Mouse (Mus musculus): Measurements from ENCODE around the gene Scin.

Gene Scin

DNA sequence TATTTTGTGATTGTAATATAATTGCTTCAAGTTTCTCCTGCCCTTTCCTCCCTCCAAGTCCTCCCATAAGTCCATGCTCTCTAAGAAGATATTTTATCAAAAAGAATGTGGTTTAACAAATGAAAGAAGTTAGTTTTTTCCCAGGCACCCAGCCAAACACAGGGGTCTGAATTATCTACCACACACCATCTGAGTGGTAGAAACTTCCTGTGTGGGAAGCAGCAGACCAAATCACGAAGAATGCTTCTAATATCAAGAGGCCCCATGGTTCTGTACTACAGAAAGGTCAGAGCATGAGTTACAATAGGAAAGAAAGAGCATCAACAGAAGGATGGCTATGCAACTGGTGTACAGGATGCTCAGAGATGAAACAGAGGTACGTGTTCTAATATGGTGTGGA, 25.9 kb downstream of the Scin start:
- DNase-seq (ENCODE audit: low spot score in 2 of 2), result no peak

DNA sequence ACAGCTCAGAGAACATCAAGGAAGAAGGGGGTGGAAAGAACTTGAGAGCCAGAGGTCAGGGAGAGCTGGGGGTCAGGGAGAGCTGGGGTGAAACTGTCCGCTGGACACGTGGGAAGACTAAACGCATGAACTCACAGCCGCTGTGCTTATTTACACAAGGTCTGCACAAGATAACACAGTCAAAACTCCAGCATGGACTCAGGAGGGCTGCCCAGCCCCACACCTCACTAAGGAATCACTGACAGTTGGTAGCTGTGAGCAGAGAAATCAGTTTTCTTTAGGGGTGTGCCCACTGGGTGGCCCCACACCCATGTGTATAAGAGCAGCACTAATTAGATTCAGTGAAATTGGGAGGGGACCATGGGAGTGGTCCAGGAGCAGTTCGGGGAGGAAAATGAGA, 27.2 kb downstream of the Scin start:
- no peak for DNase-seq (ENCODE audit: low spot score in 2 of 2)

DNA sequence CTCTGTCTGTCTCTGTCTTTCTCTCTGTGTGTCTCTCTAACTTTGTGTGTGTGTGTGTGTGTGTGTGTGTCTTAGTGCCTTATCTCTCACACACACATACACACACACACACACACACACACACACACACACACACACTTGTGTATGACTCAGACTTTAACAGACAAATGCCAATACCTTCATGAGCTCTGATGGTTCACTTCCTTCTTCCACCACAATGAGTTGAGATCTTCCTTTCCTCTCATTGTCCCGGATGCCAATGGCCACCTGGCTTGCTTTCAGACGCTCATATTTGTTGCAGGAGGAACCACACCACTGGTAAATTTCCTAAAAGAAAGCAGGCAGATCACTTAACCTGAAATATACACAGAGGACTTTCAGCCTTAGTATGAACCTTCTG, 29.3 kb downstream of the Scin start:
- DNase-seq (ENCODE audit: low spot score in 2 of 2), result no peak

DNA sequence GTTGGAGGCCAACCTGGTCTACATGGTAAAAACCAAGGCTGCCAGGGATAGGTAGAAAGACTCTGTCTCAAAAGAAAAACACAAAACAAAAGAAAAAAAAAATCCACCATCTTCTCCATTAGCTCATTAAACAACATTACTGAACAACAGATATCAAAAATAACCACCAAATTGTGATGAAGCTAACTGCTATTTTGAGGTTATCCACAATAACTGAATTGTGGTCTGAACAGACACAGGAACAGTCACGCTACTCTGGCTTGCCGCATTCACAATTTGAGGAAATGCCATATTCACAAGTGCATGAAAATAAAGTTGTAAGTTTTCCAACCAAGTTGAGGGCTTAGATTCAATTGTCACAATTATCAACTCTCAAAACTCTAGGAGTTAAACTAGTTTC, 31.7 kb downstream of the Scin start:
- no peak for DNase-seq (ENCODE audit: low spot score in 2 of 2)

DNA sequence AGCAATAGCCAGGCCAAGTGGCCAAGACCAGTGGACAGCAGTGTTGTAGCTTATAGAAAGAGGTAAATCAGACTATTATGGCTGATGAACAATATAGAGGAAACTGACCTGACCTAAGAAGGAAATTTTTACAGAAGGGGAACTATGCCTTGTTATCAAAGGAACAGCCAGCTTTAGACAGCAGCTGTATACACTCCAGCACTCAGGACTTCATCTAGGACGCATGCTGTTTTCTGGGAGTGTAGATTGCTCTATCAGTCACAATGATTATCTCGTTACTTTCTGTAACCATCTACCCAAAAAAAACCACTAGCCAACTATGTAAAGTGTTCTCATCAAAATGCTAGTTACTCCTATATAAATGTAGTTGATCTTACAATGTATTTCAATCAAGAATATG, 34.6 kb downstream of the Scin start:
- no peak for DNase-seq (ENCODE audit: low spot score in 2 of 2)

DNA sequence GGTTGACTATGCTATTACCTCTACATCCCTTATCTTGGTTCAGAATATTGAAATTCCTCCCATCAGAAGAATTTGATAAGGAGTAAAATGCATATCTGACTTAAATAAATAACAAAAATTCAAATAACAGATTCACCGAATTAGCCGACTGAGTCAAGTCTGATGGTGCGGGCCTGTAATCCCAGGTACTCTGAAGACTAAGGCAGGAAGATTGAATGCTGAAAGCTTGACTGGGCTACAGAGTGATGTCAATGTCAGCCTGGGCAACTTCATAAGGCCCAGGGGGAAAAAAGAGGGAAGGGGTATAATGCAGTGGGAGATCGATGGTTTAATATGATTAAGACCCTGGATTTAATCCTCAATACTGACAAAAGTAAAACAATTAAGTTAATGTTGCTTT, 36.6 kb downstream of the Scin start:
- no peak for DNase-seq (ENCODE audit: low spot score in 2 of 2)

DNA sequence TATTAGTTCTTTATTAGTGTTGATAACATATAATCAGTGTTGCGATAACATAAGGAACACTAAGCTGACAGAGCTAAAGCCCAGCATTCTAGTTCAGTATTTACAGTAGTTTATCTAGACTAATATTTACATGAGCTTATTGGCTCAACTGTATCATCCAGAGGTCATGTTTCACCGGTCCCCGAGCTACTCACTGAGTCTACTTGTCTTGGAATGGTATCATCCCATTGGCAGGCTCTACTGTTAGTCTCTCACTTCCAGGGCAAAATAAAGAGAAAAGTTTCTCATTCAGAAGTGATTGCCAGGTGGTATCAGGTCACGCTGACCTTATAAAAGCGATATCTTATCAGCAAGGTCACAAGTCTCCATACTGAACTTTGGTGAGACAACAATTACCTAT, 37.0 kb downstream of the Scin start:
- no peak for DNase-seq (ENCODE audit: low spot score in 2 of 2)

DNA sequence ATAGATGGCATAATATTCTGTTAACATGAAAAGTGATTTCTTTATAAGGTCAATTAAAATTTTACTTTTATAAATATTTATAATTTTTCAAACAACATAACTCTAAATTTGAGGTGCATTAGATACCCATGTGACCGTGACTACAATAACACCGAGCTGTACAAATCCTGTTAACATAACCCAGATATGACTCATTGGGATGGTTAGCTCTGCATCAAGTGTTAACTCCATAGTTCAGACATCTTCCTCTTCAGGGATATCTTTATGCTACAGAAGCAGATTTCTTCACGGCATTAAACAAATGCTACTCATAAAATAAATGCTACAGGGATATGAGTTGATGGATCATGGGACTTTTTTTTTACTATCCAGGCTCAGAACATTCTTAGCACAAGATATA, 37.6 kb downstream of the Scin start:
- DNase-seq (ENCODE audit: low spot score in 2 of 2), result no peak

DNA sequence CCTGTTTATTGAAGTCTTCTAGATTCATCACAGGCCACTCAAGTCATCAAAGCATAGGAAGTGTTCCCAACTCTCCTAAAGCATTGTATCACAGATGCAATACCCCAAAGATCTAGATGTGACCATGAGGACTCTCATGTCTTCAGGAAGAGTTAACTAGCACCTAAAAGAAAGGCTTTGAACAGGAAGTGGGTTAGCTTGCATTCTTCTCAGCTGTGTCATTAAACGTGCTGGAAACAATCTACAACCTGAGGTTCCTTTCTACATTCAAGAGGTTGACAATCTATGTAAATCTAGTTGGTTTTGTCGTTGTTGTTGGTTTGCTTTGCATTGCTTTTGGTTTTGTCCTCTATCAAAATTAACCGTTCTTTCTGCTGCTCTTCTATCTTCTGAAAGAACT, 44.0 kb downstream of the Scin start:
- no peak for DNase-seq (ENCODE audit: low spot score in 2 of 2)

DNA sequence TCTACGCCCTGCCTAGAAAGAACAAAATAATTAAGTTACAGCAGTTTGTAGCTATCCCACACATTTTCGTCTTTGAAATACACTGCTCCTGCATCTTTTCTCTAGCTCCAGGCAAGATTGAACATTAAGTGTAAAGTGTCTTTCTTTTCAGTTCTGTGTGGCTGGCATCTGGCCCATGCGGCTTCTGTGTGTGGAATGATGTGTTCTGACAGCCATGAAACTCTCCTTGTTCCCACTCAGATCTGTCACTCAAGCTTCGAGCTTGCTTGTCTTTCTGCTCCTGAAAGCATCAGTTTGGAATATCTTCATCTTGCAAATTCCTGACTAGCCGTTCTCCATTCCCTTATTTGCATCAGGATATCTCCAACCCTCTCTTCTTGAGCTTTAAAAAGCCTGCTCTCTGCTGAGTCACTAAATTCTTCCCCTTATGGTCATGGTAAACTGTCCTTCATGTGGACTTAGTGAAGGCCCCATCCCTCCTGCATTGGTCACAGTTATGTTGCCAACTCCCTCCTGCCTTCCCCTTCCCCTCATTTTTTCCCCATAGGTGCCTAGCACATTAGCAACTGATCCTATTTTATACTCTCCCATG, 48.2 kb downstream of the Scin start:
- peak; percentile 4 to 58 for DNase-seq (ENCODE audit: low spot score in 2 of 2)

DNA sequence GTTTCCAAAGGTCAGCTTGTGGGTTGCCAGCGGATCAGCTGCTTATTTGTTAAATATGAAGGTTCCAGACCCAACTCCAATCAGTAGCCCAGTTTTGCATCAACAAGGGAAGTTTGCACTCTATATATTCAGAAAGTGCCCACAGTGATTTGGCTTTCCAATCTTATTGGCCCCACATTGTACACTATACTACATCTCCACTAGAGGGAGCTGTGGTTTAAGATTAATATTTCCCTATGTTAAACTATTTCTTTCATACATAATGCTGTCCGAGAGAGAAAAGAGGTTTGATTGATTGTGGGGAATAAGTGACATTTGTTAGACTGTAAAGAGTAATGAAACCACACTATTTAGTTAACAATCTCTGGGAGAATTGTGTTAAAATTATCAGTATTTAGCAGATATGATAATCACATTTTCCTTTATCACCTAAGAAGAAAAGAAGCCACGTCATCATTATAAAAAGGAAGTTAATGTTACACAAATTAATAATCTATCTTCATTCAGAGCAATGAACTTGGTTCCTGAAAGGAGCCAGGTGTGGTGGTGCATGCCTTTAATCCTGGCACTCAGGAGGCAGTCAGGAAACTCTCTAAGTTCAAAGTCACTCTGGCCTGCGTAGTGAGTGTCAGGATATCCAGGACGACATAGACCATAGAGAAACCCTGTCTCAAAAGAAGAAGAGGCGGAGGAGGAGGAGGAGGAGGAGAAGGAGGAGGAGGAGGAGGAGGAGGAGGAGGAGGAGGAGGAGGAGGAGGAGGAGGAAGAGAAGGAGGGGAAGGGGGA, 51.4 kb downstream of the Scin start:
- no peak for DNase-seq (ENCODE audit: low spot score in 2 of 2)

DNA sequence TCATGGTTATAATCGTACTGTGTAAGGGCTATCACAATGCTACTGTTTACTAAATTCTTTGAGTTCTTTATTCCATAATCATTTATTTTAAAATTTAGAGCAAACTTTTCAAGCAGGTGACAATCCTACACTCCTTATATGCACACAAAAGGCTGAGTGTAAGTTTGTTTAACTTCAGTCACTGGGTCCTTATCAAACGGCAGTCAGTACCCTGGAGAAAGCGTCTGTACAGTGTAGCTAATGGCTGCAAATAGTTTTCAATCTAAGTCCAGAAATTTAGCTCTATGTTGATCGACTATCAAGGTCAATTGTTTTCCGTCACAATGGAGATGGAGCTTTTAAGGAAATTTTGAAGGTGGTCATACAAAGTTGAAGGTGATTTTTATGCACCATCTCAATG, 52.0 kb downstream of the Scin start:
- no peak for DNase-seq (ENCODE audit: low spot score in 2 of 2)

DNA sequence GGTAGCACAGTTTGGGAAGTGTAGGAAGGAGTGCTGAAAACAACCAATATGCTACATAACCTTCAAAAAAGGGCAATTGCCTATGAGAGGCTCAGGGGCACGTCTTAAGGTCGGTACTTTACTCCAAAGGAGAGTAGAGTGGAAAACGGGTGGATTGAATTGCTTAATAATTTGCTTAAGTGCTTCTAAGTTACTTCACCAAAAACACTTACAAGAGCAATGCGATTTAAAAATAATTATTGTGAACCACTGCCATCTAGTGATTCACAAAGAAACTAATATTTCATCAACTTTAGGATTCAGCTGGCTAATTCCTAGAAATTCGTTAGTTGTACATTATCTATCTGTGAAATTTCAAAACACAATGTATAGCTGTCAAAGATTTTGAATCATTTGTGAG, 60.4 kb downstream of the Scin start:
- DNase-seq (ENCODE audit: low spot score in 2 of 2), result no peak

DNA sequence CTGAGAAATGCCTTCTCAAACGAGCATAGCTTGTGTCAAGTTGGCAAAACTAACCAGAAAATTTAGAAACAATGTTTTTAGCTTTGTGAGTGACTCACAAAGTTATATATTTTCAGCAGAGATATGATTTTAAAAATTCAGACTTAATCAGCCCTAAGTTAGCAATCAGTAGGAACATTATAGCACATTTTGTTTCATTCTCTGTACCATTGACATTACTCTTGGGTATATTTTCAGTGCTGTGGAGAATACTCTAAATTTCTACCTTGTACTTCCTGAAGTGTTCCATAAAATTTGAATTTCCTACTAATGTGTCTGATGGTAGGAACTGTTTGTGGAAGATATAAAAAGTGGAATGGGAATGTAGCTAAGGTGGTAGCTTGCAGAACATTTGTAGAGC, 87.0 kb downstream of the Scin start:
- DNase-seq (ENCODE audit: low spot score in 2 of 2), result no peak

DNA sequence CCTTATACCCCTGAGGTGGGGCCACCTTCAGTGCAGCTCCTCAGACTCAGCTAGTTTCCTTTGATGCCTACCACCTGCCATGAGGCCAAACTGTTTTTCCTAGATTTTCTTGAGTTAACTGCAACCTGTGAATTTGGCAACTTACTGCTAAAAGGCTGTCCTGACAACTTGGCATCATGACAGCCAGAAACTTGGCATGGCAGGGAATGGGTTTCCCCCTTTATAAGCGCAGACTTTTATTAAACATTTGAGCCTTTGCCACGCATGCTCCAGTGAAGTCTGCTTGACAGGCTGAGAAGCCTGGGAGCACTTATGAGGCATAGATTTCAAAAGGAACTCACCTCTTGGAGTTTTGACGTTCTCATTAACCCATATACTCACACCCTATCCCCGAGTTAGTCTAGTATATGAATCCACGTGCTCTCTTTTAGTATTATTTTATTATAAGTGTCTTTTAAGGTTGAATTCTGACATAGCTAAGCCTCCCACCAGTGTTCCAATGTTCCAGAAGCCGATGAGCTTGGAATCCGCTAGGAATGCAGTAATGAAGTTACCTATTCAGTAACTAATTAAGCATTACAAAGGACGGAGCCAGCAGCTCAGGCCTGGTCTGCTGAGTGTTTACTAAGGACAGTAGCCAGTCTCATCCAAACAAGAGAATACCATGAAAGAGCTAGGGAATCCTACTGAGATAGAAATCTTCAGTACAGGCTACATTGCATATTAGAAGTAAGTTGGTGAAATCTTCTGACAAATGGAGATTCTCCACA, 90.0 kb downstream of the Scin start:
- no peak for DNase-seq (ENCODE audit: low spot score in 2 of 2)

DNA sequence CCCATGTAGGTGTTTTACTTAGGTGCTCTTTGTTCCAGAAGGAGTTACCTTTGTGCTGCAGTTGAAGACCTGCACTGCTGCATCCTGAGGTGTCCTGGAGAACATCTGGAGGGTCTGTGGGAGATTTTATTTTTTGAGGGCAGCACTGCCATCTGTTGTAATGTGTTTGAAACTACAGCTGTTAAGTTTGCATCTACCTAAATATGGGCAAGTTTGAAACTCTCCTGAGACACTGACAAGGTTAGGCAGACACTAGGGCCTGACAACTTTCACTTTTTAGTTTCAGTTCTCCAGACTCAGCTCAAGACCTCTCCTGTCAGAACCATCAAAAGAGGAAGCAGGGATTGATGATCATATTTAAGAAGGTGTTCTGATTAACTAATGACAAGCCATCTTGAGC, 94.0 kb downstream of the Scin start:
- DNase-seq (ENCODE audit: low spot score in 2 of 2), result no peak

DNA sequence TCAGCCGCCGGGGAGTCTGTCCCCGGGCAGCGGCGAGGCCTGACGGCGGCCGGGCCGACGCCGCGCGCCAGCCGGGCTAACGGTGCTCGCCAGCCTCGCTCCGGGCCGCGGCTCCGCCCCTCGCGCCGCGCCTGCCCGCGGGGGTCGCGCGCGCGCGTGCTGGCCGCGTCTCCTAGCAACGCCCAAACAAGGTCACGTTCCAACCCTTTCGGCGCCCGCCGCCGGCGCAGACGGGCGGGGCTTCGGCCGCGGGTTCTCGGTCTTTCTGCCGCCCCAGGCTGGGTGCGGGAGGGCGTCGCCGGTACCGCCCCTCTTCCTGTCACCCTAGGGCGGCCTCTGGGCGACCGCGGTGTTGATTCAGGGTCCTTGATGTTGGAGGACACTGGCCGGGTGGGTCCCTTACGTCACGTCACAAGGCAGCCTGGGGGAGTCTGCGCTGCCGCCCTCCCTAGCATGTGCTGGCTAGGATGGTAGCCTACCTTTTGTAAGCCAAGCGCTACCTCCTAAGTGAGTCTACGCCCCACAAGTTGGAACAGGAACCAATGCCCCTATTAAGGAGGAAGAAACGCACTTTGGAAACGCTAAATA, 96.1 kb downstream of the Scin start, which contains the start of gene Arl4a:
Arl4a (minus strand) TSS at position 150 of the 588 bp plus-strand sequence.
- DNase-seq (ENCODE audit: low spot score in 2 of 2), result peak; percentile 63 to 88

DNA sequence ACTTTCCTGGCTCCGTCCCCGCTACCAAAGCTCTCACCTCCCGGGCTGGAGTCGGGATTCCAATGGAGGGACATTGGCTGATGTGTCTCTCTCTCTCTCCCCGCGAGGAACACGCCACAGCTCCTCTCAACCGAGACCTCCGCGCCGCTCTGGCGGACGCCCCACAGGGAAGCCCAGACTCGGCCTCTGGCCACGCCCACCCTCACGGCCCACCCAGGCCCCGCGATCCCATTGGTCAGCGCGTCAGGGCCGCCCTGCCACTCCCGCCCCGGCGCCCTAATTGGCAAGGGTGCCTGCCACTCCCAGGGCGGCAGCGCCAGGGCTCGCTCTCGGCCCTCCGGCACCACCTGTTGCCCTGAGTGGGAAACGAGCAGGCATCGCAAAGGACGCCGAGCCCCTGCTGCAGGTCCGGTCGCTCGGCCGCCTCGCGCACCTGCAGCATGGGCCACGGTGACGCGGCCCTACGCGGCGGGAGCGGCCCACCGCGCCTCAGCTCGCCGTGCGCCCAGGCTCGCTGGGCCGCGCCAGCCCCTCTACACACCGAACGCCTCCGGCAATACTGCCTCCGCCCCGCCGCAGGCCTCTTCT, 96.7 kb downstream of the Scin start:
- DNase-seq (ENCODE audit: low spot score in 2 of 2), result peak; percentile 92 to 97

DNA sequence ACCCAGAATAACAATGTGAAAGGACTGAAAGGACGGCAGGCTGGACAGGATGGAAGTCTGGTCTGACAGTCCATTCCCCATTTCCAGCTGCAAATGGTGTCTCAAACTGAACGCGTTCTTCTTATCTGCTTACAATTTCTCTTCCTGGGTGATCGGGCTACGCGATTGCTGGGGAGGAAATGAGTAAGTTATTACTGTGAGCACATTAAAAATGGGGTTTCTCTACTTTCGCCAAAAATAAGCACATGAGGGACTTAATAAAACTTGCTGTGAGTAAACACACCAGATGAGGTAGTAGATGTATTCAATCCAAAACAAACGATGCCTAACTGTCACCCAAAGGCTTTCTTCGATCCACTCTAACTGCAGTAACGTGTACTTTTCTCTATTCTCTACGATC, 97.4 kb downstream of the Scin start:
- DNase-seq (ENCODE audit: low spot score in 2 of 2), result no peak

DNA sequence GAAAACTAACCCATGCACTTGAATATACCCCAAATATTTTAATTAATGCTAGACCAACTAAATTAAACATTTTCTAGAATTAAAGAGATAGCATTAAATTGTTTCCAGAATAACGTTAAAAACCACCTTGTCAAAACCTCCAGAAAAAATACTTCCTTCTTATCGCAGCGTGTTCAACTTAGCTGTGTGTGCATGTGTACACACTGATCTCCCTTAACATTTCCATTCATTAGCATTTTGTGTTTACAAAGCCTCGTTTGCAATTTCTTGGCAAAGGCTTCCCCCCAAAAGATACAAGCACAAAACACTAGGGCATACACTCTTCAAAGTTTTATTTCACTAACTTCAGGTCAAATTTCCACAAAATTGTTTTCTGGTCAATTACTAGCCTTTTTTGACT, 98.5 kb downstream of the Scin start:
- DNase-seq (ENCODE audit: low spot score in 2 of 2), result no peak

DNA sequence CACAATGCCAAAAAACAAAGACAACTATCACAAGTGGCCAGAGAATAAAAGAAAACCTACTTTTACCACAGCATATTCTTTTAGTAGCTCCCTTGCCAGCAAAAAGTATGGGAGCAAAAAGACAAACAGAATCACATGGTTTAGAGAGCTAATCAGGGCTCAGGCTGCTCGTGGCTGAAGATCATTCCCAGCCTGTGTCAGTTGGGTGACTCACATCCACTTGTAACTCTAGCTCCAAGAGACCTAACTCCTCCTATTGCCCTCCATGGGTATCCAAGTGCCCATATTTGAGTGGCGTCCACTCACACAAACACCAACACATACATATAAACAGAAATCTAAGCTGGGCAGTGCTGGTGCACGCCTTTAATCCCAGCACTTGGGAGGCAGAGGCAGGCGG, 104.8 kb downstream of the Scin start:
- DNase-seq (ENCODE audit: low spot score in 2 of 2), result no peak

DNA sequence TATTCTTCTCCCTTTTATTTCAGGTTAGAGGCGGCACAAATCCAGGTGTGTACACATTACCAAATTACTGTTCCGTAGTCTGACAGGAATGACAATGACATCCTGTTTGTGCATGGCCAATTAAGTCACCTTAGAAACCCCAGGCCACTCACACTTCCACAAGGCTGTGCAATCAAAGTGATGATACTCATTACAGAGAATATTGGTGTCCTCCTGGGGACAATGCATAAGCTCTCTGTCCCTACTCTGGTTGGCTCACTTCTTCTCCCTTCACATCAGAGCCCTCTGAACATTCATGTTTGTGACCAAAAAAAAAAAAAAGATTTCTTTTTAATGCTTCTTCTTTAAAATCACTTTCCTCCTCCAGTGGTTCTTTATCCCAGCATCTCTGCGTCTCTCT, 106.2 kb downstream of the Scin start:
- DNase-seq (ENCODE audit: low spot score in 2 of 2), result no peak
